Mouse (Mus musculus) urinary bladder, postnatal 0 days (tissue): ENCODE data around the gene Mertk. TPM values are rescaled to one million over a fixed set of nuclear protein-coding genes. Genes with fewer than 3 reads are reported as not detected.

Experiments used
- polyA plus RNA-seq: library from polyadenylated mRNA; unstranded; fragments of >200 nt; fragmentation: Nextera tagmentation; extraction: Ambion mirVana; gene quantifications from 2 replicates; pipeline ENCODE4 v1.2.1, GENCODE M21; 2015

The Mertk gene
- polyA plus RNA-seq: 2.6 and 4.0 TPM in 2 replicates

DNA sequence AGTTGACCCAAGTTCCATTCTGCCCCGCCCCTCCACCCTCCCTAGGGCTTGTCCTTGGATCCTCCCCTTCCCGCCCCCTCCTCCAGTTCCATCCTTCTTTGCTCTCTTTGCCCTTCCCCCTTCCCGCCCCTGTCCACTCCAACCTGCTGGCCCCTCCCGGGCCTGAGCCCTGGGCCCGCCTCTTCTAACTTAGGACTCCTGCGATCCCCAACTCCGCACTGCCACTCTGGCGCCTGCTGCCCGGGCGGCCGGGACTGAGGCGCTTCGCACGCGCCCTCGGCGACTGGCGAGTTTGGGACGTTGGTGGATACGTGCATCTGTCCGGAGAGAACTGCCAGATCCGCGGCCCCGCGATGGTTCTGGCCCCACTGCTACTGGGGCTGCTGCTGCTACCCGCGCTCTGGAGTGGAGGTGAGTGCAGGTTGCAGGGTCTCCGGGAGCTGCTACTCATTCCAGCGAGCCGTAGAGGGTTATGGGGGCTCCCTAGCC is at the start of gene Mertk:
Gene Mertk, plus strand, starts transcription at position 264 of the 489 bp plus-strand sequence.

DNA sequence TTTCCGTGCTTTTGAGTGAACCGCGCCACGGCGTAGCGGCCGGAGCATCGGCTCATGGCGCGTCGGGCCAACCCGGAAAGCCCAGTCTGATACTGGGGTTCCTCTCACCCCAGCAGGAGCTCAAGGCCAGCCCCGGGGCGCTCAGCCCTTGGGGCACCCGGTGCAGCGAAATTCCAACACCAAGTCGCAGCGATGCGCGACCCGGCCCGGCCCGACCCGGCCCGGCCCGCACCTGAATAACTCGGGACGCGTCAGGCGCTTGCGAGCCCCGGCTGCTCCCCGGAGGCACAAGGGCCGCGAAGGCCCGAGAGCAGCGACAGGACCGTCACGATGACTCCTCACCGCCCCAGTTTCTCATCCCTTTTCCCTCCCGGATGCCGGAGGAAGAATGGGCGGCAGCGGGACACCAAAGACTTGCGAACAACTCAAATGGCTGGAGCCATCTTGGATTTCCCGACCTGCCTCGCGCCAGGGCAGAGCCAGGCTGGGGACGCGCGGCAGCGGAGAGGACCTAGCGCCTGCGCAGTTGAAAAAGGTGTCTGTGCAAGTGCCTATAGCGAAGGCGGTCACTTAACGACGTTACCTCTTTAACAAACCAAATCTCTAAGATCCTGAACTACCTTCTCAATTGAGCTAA is 11.7 kb upstream of the Mertk start, which contains the start of gene Anapc1:
Gene Anapc1, minus strand, starts transcription at position 471 of the 637 bp plus-strand sequence.

DNA sequence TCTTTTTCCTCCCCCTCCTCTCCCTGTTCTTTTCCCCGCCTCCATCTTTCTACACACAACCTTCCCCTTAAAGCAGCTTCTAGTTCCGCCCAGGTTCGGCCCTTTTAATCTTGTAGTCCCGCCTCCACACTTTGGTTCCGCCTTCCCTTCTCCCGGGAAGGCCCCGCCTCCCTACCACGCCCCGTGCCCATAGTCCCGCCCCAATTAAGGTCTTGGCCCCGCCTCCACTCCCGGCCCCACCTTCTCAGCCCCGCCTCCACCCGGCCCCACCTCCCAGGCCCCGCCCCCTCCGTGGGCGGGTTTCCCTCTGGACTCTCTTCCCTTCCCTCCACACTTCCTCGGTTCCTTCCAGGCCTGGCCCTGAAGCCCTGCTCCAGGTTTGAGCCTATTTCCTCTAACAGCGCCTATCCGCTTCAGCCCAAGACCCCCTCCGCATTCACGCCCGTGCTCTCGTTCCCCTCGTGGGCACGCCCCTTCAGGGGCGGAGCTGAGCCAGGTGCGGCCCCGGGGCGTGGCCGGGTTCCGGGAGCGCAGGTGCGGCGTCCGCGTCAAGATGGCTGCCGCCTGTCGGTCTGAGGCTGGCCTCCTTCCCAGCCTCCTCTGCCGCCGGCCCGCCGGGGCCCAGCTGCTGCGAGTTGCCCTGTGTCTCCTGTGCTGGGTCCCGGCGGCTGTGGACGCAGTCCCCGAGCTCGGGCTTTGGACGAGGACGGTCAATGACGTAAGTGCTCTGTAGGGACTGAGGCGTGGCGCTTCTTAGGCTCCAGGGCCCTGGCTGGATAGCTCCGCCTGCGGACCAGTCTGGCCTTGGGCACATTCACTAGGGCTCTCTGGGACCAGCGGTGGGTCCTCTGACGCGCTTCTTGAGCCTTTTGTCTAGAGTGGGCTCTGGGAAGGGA is 119.3 kb downstream of the Mertk start, which contains the start of gene Tmem87b:
Gene Tmem87b, plus strand, starts transcription at position 333 of the 896 bp plus-strand sequence.

Other genes starting within 250 kb of the Mertk start
- gene Spdye4c, start 107.7 kb upstream of the Mertk start, polyA plus RNA-seq: not detected in 2 replicates
- 20.2 and 23.4 TPM in 2 replicates for gene Anapc1, start 11.6 kb upstream of the Mertk start, polyA plus RNA-seq
- 29.8 and 31.6 TPM in 2 replicates for gene Tmem87b, start 119.2 kb downstream of the Mertk start, polyA plus RNA-seq
- gene Fbln7, start 164.0 kb downstream of the Mertk start, polyA plus RNA-seq: 1.3 and 1.4 TPM in 2 replicates
- gene Zc3h8, start 245.1 kb downstream of the Mertk start, polyA plus RNA-seq: 2.8 and 3.2 TPM in 2 replicates